In the genomic region with DNA sequence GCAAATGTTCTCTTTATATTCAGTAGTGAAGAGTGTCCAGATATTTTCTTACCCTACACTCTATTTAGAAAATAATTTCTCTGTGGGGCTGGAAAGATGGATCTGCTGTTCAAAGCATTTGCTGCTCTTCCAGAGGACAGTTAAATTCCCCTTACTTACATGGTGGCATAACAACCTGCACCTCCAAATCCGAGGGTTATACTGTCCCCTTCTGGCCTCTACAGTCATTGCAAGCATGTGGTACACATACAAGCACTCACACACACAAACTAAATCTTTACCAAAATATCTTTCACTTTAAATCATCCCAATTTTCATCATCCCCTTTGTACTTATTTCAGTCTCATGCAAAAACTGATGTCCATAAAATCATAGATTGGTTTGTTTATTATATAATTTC, we compare ENCODE assay signal across 23 mouse cellular contexts.
DNase-seq lines count a peak whose midpoint lies in the region; TF ChIP-seq lines count a peak whose summit lies in the region.
"Had no signal": no experiment of that assay in that cellular context is flagged by ENCODE, and none has a peak within 500 bp of the region (broad histone marks: within the 10 kb centered on the region; RNA-seq: fewer than 3 reads in every experiment).

No protein-coding gene starts in this region.

- TF ChIP-seq RAD21 in CH12.LX (IDR thresholded peaks at IDR 0.05; ENCODE audit: low read depth, low read length) = peak; percentile 13

- H3K4me1 ChIP-seq in heart, adult 2 months (ENCODE audit: control insufficient read depth, insufficient read depth, low read length) = no peaks in the 10 kb centered on the region
- H3K4me1 ChIP-seq in CH12.LX (ENCODE audit: control insufficient read depth in 1 of 2, insufficient read depth in 2 of 2) = no peaks in the 10 kb centered on the region
- no peaks in the 10 kb centered on the region for H3K4me1 ChIP-seq in embryonic facial prominence, embryonic 10.5 days
- H3K4me1 ChIP-seq: embryonic facial prominence, embryonic 12.5 days; forebrain, embryonic 15.5 days; heart, embryonic 15.5 days; hindbrain, embryonic 13.5 days had no signal

- in situ Hi-C loops in CH12.LX (cut with MboI; ENCODE audit: low pct_ligation_motif_present, low pct_unique_long_range_greater_than_20kb, low sequenced_read_pairs) = no loop called here

- no peak for TF ChIP-seq EP300 in heart, adult 2 months (IDR thresholded peaks at IDR 0.05; ENCODE audit: insufficient read depth, low read depth, low read length)
- TF ChIP-seq EP300 in CH12.LX (IDR thresholded peaks at IDR 0.05; ENCODE audit: low read length) = no peak

- intact Hi-C loops in heart, adult 2 months (cut with DNase I) = no loop called here

- no peak overlapping the region for H3K4me2 ChIP-seq in CH12.LX (ENCODE audit: insufficient read depth, low read depth, poor library complexity, severe bottlenecking)
- H3K4me2 ChIP-seq: embryonic facial prominence, embryonic 12.5 days; forebrain, embryonic 15.5 days; heart, embryonic 11.5 days; heart, embryonic 15.5 days; hindbrain, embryonic 13.5 days had no signal

- H3K79me2 ChIP-seq in heart, adult 2 months (replicated peaks; ENCODE audit: control insufficient read depth, insufficient read depth, low read length) = no peaks in the 10 kb centered on the region
- H3K79me2 ChIP-seq in CH12.LX (replicated peaks; ENCODE audit: control insufficient read depth, extremely low read depth, insufficient read depth, poor library complexity, severe bottlenecking) = no peaks in the 10 kb centered on the region

- H3K27ac ChIP-seq in heart, adult 2 months = no peak overlapping the region
- H3K27ac ChIP-seq in layer of hippocampus, adult 2 months = no peak overlapping the region
- H3K27ac ChIP-seq in CH12.LX (ENCODE audit: insufficient read depth, low read depth) = no peak overlapping the region
- H3K27ac ChIP-seq in embryonic facial prominence, embryonic 10.5 days (replicated peaks) = no peak overlapping the region
- H3K27ac ChIP-seq: embryonic facial prominence, embryonic 12.5 days; forebrain, embryonic 15.5 days; heart, embryonic 15.5 days; hindbrain, embryonic 13.5 days; hindbrain, postnatal 0 days had no signal

- TF ChIP-seq CTCF in heart, adult 2 months (IDR thresholded peaks at IDR 0.05) = peak; percentile 42
- peak; percentile 40 for TF ChIP-seq CTCF in layer of hippocampus, adult 2 months (conservative IDR thresholded peaks at IDR 0.05)
- TF ChIP-seq CTCF in CH12.LX (conservative IDR thresholded peaks at IDR 0.05 in 1 of 2, IDR thresholded peaks at IDR 0.05 in 1 of 2; ENCODE audit: low read depth in 2 of 2, low read length in 2 of 2) = peak in 1 of 2 experiments; percentile 34; a peak in 3 of 4 replicates

- H3K9me3 ChIP-seq in CH12.LX (replicated peaks; ENCODE audit: low read length) = no peaks in the 10 kb centered on the region
- H3K9me3 ChIP-seq in embryonic facial prominence, embryonic 10.5 days = no peaks in the 10 kb centered on the region
- H3K9me3 ChIP-seq: embryonic facial prominence, embryonic 12.5 days; forebrain, embryonic 15.5 days; heart, embryonic 15.5 days had no signal

- no peak overlapping the region for H3K4me3 ChIP-seq in heart, adult 2 months
- H3K4me3 ChIP-seq in layer of hippocampus, adult 2 months = no peak overlapping the region
- no peak overlapping the region for H3K4me3 ChIP-seq in CH12.LX (replicated peaks in 1 of 3; ENCODE audit: low read depth in 2 of 3, low read length in 2 of 3, poor library complexity in 1 of 3)
- H3K4me3 ChIP-seq in embryonic facial prominence, embryonic 10.5 days = no peak overlapping the region
- H3K4me3 ChIP-seq: embryonic facial prominence, embryonic 12.5 days; forebrain, embryonic 15.5 days; heart, embryonic 15.5 days; hindbrain, embryonic 13.5 days had no signal

- H3K9ac ChIP-seq in heart, adult 2 months (ENCODE audit: low read depth, low read length) = no peak overlapping the region
- no peak overlapping the region for H3K9ac ChIP-seq in CH12.LX (ENCODE audit: insufficient read depth, low read depth)
- H3K9ac ChIP-seq: embryonic facial prominence, embryonic 12.5 days; forebrain, embryonic 15.5 days; heart, embryonic 15.5 days; hindbrain, embryonic 13.5 days had no signal

- WGBS in heart, adult 2 months = 46% methylated on average over 1 of the region's 1 CpGs
- WGBS in embryonic facial prominence, embryonic 10.5 days = 67% methylated on average over 1 of the region's 1 CpGs

- DNase-seq in heart, adult 2 months = no peak
- no peak for DNase-seq in heart, adult 8-10 months (ENCODE audit: low spot score)
- no peak for DNase-seq in layer of hippocampus, adult 2 months (ENCODE audit: low spot score in 2 of 2)
- no peak for DNase-seq in layer of hippocampus, postnatal 14 days (ENCODE audit: low spot score in 2 of 2)
- no peak for DNase-seq in CH12.LX (ENCODE audit: extremely low read depth)
- peak; percentile 51 for DNase-seq in R1 (ENCODE audit: low read depth, low spot score)
- DNase-seq in embryonic facial prominence, embryonic 10.5 days (ENCODE audit: low spot score) = no peak
- DNase-seq in liver = no peak
- DNase-seq: adrenal gland, adult 8-10 months; cerebellum, adult 11 months; cerebellum, adult 8-10 months; cerebellum, postnatal 14 days; embryo, embryonic 11 days; gastrocnemius, postnatal 14 days; heart, adult 11 months; heart, postnatal 14 days had no signal

- dilution Hi-C loops in CH12.LX (cut with MboI; ENCODE audit: extremely low pct_ligation_motif_present, extremely low pct_unique_long_range_greater_than_20kb, low sequenced_read_pairs) = no loop called here

- no peaks in the 10 kb centered on the region for H3K27me3 ChIP-seq in heart, adult 2 months (ENCODE audit: control insufficient read depth, insufficient read depth, low read length)
- H3K27me3 ChIP-seq in CH12.LX (replicated peaks) = no peaks in the 10 kb centered on the region
- no peaks in the 10 kb centered on the region for H3K27me3 ChIP-seq in embryonic facial prominence, embryonic 10.5 days (replicated peaks; ENCODE audit: low read depth, poor library complexity, severe bottlenecking)
- H3K27me3 ChIP-seq: embryonic facial prominence, embryonic 12.5 days; forebrain, embryonic 15.5 days; heart, embryonic 15.5 days; hindbrain, embryonic 13.5 days; Patski had no signal

- no peak for TF ChIP-seq POLR2A in heart, adult 2 months (IDR thresholded peaks at IDR 0.05; ENCODE audit: insufficient read depth, low read depth, low read length)
- TF ChIP-seq POLR2A in CH12.LX (IDR thresholded peaks at IDR 0.05; ENCODE audit: low read depth, low read length) = no peak

- H3K36me3 ChIP-seq in heart, adult 2 months (ENCODE audit: control insufficient read depth, insufficient read depth, low read length) = no peaks in the 10 kb centered on the region
- no peaks in the 10 kb centered on the region for H3K36me3 ChIP-seq in CH12.LX (replicated peaks in 1 of 2; ENCODE audit: control insufficient read depth in 1 of 2, insufficient read depth in 1 of 2, low read length in 1 of 2)
- H3K36me3 ChIP-seq in embryonic facial prominence, embryonic 10.5 days (replicated peaks) = no peaks in the 10 kb centered on the region
- H3K36me3 ChIP-seq: embryonic facial prominence, embryonic 12.5 days; forebrain, embryonic 15.5 days; heart, embryonic 15.5 days; hindbrain, embryonic 13.5 days had no signal

TF ChIP-seq in CH12.LX, 34 proteins besides CTCF, POLR2A, EP300 and RAD21:
- TF ChIP-seq USF1 (IDR thresholded peaks at IDR 0.05; ENCODE audit: low read depth, low read length) (no peak), PAX5 (IDR thresholded peaks at IDR 0.05; ENCODE audit: low read length) (no peak), SIN3A (IDR thresholded peaks at IDR 0.05; ENCODE audit: low read length) (no peak), MEF2A (IDR thresholded peaks at IDR 0.05; ENCODE audit: borderline replicate concordance, low read depth, low read length) (no peak), RCOR1 (conservative IDR thresholded peaks at IDR 0.05; ENCODE audit: low read depth, low read length) (no peak), TBP (conservative IDR thresholded peaks at IDR 0.05; ENCODE audit: low read depth, low read length) (no peak), MAZ (IDR thresholded peaks at IDR 0.05; ENCODE audit: low read depth, low read length) (no peak), IRF4 (IDR thresholded peaks at IDR 0.05; ENCODE audit: low read depth, low read length) (no peak), GABPA (IDR thresholded peaks at IDR 0.05; ENCODE audit: insufficient replicate concordance, low read depth, low read length) (no peak), SMC3 (IDR thresholded peaks at IDR 0.05; ENCODE audit: low read depth, low read length) (no peak), ZMIZ1 (IDR thresholded peaks at IDR 0.05; ENCODE audit: low read depth, low read length) (no peak), CHD1 (IDR thresholded peaks at IDR 0.05; ENCODE audit: low read depth, low read length) (no peak), CHD2 (IDR thresholded peaks at IDR 0.05; ENCODE audit: low read length) (no peak), ZKSCAN1 (IDR thresholded peaks at IDR 0.05; ENCODE audit: borderline replicate concordance, low read depth, low read length) (no peak), MXI1 (IDR thresholded peaks at IDR 0.05; ENCODE audit: low read depth, low read length) (no peak), USF2 (conservative IDR thresholded peaks at IDR 0.05; ENCODE audit: low read depth, low read length) (no peak)
TF ChIP-seq in CH12.LX: peak in this region for 0.
